Mouse (Mus musculus) C2C12 (cell line): Measurements from ENCODE around the gene Psmd5.

Experiments
- CTCF ChIP-seq: IDR thresholded peaks from one replicate; pipeline ENCODE4 v1.5.1; 2011; ENCODE audit not compliant: control insufficient read depth, insufficient read depth, insufficient read length
- MYOD1 ChIP-seq: IDR thresholded peaks from one replicate; pipeline ENCODE4 v1.6.1; 2011; ENCODE audit warnings: low read depth; ENCODE audit not compliant: control insufficient read depth, insufficient read length
- USF1 ChIP-seq: IDR thresholded peaks from one replicate; pipeline ENCODE4 v1.6.1; 2011; ENCODE audit warnings: low read depth, mild to moderate bottlenecking, control low read depth, moderate library complexity

DNA sequence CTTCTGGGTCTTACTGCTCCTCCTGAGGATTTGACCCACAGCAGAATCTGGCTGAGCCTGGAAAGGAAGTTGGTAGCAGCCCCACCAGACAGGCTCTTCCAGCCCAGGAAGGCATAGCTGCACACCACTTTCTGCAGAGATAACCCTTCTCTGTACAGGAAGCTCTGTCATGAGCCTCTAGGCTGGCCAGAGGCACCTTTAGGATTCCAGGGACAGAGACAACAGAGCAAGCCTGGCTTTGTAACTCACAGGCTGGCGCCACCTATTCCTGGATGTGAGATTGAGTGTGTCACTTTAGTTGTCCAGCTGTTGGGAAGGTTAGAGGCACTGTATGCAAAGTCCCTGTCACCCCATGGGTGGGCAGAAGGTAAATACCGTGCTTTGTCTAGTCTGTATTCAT is 40.3 kb upstream of the Psmd5 start:
- no peak for TF ChIP-seq CTCF
- no peak for TF ChIP-seq MYOD1
- no peak for TF ChIP-seq USF1
